Mouse (Mus musculus): Measurements from ENCODE around the gene Cadps2. TPM values are rescaled to one million over a fixed set of nuclear protein-coding genes. Genes with fewer than 3 reads are reported as not detected.

The Cadps2 gene
- polyA plus RNA-seq, 1 experiment from 2014 or later, result 2.0 TPM

DNA sequence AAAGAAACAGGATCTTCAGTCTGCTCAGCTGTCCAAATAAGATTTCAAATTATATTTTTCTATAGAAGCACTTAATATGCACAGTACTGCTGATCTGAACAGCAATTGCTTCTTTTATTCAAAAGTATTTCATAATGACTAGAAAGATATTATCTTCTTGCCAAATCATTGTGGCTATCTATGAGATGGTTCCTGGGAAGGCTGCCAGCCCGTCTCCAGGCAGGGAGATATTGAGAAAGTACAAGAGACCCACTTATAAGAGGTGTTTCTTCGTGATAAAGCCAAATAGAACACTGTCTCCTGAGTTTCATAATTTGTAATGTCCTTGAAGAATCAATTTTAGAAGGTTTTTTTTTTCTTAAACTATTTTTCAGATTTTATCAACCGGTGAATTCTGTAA lies 202.1 kb downstream of the Cadps2 start:
- 75% methylated on average over 3 of the region's 3 CpGs for WGBS
- no peaks in the 10 kb centered on the region for H3K36me3 ChIP-seq
- H3K4me3 ChIP-seq, result no peak overlapping the region
- H3K9ac ChIP-seq, result no peak overlapping the region
- H3K9me3 ChIP-seq, result no peaks in the 10 kb centered on the region
- no peak overlapping the region for H3K4me2 ChIP-seq
- no peaks in the 10 kb centered on the region for H3K27me3 ChIP-seq
- H3K4me1 ChIP-seq, result no peaks in the 10 kb centered on the region
- H3K27ac ChIP-seq, result no peak overlapping the region
- ATAC-seq (ENCODE audit: insufficient number of reproducible peaks, low FRiP score, low TSS enrichment, low read depth), result no peak

DNA sequence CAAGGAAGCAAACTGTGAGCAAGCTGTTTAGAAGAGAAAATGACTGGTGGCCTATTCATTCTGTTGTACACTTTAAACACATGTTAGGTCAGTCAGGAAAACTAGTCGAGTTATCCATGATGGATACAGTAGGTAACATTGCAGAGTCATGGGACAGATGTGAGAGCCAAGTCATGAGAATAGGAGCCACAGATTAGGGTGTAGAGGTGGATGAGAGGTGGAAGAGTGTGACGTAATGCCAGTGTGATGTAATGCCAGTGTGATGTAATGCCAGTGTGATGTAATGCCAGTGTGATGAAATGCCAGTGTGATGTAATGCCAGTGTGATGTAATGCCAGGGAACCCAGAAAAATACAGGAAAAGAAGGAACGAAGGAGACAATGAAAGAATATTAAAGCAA lies 204.0 kb downstream of the Cadps2 start:
- Histone ChIP-seq H3K9me3 (no peaks in the 10 kb centered on the region), H3K4me3 (no peak overlapping the region), H3K9ac (no peak overlapping the region), H3K36me3 (no peaks in the 10 kb centered on the region), H3K4me1 (no peaks in the 10 kb centered on the region), H3K4me2 (no peak overlapping the region), H3K27me3 (no peaks in the 10 kb centered on the region), H3K27ac (no peak overlapping the region)
- ATAC-seq (ENCODE audit: insufficient number of reproducible peaks, low FRiP score, low TSS enrichment, low read depth), result no peak
- 85% methylated on average over 3 of the region's 3 CpGs for WGBS

DNA sequence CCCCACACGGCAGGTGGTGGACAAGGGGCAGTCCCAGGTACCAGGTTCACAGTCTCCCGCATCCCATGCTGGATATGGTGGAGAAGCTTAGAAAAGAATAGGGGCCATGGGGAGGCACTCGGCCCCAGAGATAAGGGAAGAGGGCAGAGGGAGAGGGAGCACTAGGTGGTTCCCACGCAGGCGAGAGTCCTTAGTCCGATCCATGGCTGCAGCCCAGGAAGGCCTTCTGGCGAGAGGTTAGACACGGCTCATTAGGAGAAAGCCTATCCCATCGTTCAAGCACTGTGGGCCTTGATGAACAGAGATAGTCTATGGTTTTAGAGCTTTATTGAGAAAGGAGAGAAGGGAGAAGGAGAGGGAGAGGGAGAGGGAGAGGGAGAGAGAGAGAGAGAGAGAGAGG lies 205.2 kb downstream of the Cadps2 start:
- Histone ChIP-seq H3K4me3 (no peak overlapping the region), H3K27ac (no peak overlapping the region), H3K36me3 (no peaks in the 10 kb centered on the region), H3K9ac (no peak overlapping the region), H3K27me3 (no peaks in the 10 kb centered on the region), H3K4me2 (no peak overlapping the region), H3K4me1 (no peaks in the 10 kb centered on the region), H3K9me3 (no peaks in the 10 kb centered on the region)
- no peak for ATAC-seq (ENCODE audit: insufficient number of reproducible peaks, low FRiP score, low TSS enrichment, low read depth)
- WGBS, result 86% methylated on average over 9 of the region's 9 CpGs

DNA sequence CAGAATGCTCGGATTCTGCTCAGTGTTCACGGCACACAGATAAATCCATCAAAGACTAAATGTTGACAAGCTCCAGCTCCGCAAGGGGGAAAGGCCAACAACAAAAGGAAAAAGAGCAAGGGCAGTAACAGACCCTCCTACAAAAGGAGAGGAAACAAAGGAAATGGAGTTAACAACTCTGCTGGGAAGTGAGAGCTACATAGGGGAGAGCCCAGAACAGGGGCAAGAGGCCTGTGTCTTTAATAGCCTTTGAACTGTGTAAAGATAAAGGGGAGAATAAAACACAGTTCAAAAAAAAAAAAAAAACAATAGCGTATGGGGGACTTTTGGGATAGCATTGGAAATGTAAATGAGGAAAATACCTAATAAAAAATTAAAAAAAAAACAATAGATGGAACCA lies 208.8 kb downstream of the Cadps2 start:
- Histone ChIP-seq H3K9ac (no peak overlapping the region), H3K27me3 (no peaks in the 10 kb centered on the region), H3K4me2 (no peak overlapping the region), H3K4me1 (no peaks in the 10 kb centered on the region), H3K4me3 (no peak overlapping the region), H3K9me3 (no peaks in the 10 kb centered on the region), H3K27ac (no peak overlapping the region), H3K36me3 (no peaks in the 10 kb centered on the region)
- 47% methylated on average over 4 of the region's 4 CpGs for WGBS
- no peak for ATAC-seq (ENCODE audit: insufficient number of reproducible peaks, low FRiP score, low TSS enrichment, low read depth)

DNA sequence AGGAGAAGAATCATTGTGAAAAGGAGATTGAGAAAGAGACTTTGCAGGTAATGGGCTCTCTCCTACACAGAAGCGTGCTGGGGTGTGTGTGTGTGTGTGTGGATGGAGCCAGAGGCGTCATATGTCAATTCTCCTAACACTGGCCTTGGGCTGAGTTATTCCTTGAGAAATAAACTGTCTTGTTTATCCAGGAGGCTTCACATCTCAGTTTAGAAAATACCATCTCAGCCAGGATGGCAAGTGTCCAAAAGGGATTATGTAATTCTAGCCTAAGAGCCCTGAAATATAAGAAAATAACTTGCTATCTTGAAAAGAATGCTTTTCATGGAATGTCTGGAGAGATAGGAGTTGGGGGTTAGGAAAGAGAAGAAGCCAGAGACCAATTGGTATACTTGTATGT lies 264.1 kb downstream of the Cadps2 start:
- WGBS, result 70% methylated on average over 2 of the region's 2 CpGs
- Histone ChIP-seq H3K4me2 (no peak overlapping the region), H3K36me3 (no peaks in the 10 kb centered on the region), H3K27me3 (no peaks in the 10 kb centered on the region), H3K27ac (no peak overlapping the region), H3K9me3 (no peaks in the 10 kb centered on the region), H3K4me1 (no peaks in the 10 kb centered on the region), H3K4me3 (no peak overlapping the region), H3K9ac (no peak overlapping the region)
- ATAC-seq (ENCODE audit: insufficient number of reproducible peaks, low FRiP score, low TSS enrichment, low read depth), result no peak

DNA sequence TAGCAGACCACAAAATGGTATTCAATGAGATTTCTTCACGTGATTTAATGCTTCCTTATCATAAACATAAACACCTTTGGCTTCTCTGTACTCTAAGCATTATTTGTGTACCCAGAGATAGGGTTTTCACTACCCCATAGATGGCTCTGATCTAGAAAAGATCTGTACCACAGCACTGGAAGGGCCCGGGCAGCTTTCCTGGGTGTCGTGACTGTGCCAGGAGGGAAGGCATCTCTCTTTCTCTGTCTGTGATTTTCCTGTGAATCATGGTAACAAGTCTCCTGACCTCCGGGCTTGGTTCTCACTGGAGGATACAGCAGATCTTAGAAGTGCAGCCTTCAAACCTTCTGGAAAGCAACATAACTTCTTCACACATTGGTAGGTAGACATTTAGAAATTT lies 265.5 kb downstream of the Cadps2 start:
- no peak for ATAC-seq (ENCODE audit: insufficient number of reproducible peaks, low FRiP score, low TSS enrichment, low read depth)
- Histone ChIP-seq H3K4me1 (no peaks in the 10 kb centered on the region), H3K27ac (no peak overlapping the region), H3K27me3 (no peaks in the 10 kb centered on the region), H3K9ac (no peak overlapping the region), H3K4me3 (no peak overlapping the region), H3K36me3 (no peaks in the 10 kb centered on the region), H3K4me2 (no peak overlapping the region), H3K9me3 (no peaks in the 10 kb centered on the region)
- 89% methylated on average over 4 of the region's 4 CpGs for WGBS

DNA sequence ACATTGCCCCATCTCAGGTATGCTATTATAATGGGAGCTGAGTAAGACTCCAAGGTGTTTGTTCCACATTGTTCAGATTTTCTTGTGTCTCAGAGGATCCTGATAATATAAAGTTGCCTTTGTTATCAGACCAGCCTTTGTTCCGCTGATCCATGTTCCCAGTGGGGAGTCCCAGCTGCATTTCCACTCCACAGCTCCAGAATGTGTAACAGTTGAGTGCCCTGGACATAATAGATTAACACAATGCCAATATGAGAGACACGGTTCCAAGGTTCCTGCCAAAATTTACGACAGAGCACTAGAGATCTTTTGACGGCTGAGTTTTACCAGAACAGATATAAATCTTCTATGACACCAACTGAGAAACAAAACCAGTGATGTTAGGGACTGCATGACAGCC lies 266.8 kb downstream of the Cadps2 start:
- no peaks in the 10 kb centered on the region for H3K4me1 ChIP-seq
- H3K4me2 ChIP-seq, result no peak overlapping the region
- 64% methylated on average over 4 of the region's 4 CpGs for WGBS
- H3K9me3 ChIP-seq, result no peaks in the 10 kb centered on the region
- H3K9ac ChIP-seq, result no peak overlapping the region
- H3K36me3 ChIP-seq, result no peaks in the 10 kb centered on the region
- no peak overlapping the region for H3K27ac ChIP-seq
- no peaks in the 10 kb centered on the region for H3K27me3 ChIP-seq
- H3K4me3 ChIP-seq, result no peak overlapping the region
- no peak for ATAC-seq (ENCODE audit: insufficient number of reproducible peaks, low FRiP score, low TSS enrichment, low read depth)

- Histone ChIP-seq H3K36me3 (no peaks in the 10 kb centered on the region), H3K4me1 (no peaks in the 10 kb centered on the region), H3K9ac (no peak overlapping the region), H3K4me2 (no peak overlapping the region), H3K27me3 (no peaks in the 10 kb centered on the region), H3K9me3 (no peaks in the 10 kb centered on the region), H3K4me3 (no peak overlapping the region), H3K27ac (no peak overlapping the region)
- WGBS, result 69% methylated on average over 4 of the region's 4 CpGs
- no peak for ATAC-seq (ENCODE audit: insufficient number of reproducible peaks, low FRiP score, low TSS enrichment, low read depth)
Measured at GRCm38 (mm10) chr6:23569686-23570085, 269.5 kb downstream of the Cadps2 start.

DNA sequence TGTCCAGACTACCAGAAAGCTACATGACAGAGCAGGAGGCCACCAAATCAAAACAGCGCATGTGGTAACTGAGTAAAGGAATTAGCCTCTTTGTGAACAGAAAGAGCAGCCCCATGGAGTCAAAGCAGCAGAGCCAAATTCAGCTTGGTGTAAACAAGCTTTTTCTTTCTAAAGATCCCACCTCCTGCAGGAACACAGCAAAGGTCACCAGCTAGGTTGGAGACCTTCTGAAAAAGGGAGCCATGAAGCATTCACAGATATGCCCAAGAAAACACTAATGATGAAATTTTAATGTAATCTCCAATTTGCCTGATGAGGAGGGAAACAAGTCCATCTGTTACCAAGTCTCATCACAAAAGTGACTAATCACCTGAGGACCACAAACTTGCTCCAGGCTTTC lies 270.5 kb downstream of the Cadps2 start:
- Histone ChIP-seq H3K4me1 (no peaks in the 10 kb centered on the region), H3K9ac (no peak overlapping the region), H3K36me3 (no peaks in the 10 kb centered on the region), H3K9me3 (no peaks in the 10 kb centered on the region), H3K27ac (no peak overlapping the region), H3K4me3 (no peak overlapping the region), H3K27me3 (no peaks in the 10 kb centered on the region), H3K4me2 (no peak overlapping the region)
- ATAC-seq (ENCODE audit: insufficient number of reproducible peaks, low FRiP score, low TSS enrichment, low read depth), result no peak
- 89% methylated on average over 1 of the region's 1 CpGs for WGBS

GRCm38 (mm10) chr6:23567651-23568050 lies 271.6 kb downstream of the Cadps2 start:
- no peak overlapping the region for H3K4me3 ChIP-seq
- no peak for ATAC-seq (ENCODE audit: insufficient number of reproducible peaks, low FRiP score, low TSS enrichment, low read depth)
- H3K27ac ChIP-seq, result no peak overlapping the region
- H3K9me3 ChIP-seq, result no peaks in the 10 kb centered on the region
- no peak overlapping the region for H3K4me2 ChIP-seq
- H3K9ac ChIP-seq, result no peak overlapping the region
- H3K27me3 ChIP-seq, result no peaks in the 10 kb centered on the region
- no peaks in the 10 kb centered on the region for H3K4me1 ChIP-seq
- WGBS, result 83% methylated on average over 1 of the region's 1 CpGs
- no peaks in the 10 kb centered on the region for H3K36me3 ChIP-seq

DNA sequence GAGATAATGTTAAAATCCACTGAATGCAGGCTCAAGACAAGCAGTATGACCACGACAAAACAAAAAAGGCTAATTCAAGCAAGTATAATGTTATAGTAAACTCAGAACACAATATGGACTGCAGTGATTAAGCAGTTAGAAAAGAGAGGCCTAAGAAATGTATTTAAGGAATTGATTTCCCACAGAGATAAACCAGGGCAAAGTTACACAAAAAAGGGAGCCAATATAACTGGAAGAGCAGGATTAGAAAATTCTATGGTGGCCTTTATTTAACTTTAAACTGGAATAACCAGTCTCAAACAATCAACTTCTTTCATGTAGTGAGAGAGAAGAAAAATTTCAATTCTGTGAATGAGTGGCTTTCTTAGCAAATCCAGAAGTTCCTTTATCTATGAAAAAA lies 289.3 kb downstream of the Cadps2 start:
- H3K27ac ChIP-seq, result no peak overlapping the region
- no peak overlapping the region for H3K4me2 ChIP-seq
- 77% methylated on average over 1 of the region's 1 CpGs for WGBS
- H3K36me3 ChIP-seq, result no peaks in the 10 kb centered on the region
- no peaks in the 10 kb centered on the region for H3K9me3 ChIP-seq
- no peak overlapping the region for H3K9ac ChIP-seq
- H3K4me1 ChIP-seq, result no peaks in the 10 kb centered on the region
- no peak for ATAC-seq (ENCODE audit: insufficient number of reproducible peaks, low FRiP score, low TSS enrichment, low read depth)
- H3K4me3 ChIP-seq, result no peak overlapping the region
- H3K27me3 ChIP-seq, result no peaks in the 10 kb centered on the region

- 80% methylated on average over 2 of the region's 2 CpGs for WGBS
- no peaks in the 10 kb centered on the region for H3K4me1 ChIP-seq
Measured at GRCm38 (mm10) chr6:23523710-23524109, 315.5 kb downstream of the Cadps2 start.

GRCm38 (mm10) chr6:23522556-23522955 lies 316.7 kb downstream of the Cadps2 start:
- 88% methylated on average over 5 of the region's 5 CpGs for WGBS
- H3K36me3 ChIP-seq, result no peaks in the 10 kb centered on the region
- ATAC-seq (ENCODE audit: insufficient number of reproducible peaks, low FRiP score, low TSS enrichment, low read depth), result no peak

More at GRCm38 (mm10) chr6:23523710-23524109, 315.5 kb downstream of the Cadps2 start:
- no peaks in the 10 kb centered on the region for H3K9me3 ChIP-seq
- no peak overlapping the region for H3K4me2 ChIP-seq
- no peak overlapping the region for H3K9ac ChIP-seq
- no peaks in the 10 kb centered on the region for H3K36me3 ChIP-seq
- no peaks in the 10 kb centered on the region for H3K27me3 ChIP-seq
- H3K4me3 ChIP-seq, result no peak overlapping the region
- H3K27ac ChIP-seq, result no peak overlapping the region
- no peak for ATAC-seq (ENCODE audit: insufficient number of reproducible peaks, low FRiP score, low TSS enrichment, low read depth)

More at GRCm38 (mm10) chr6:23522556-23522955, 316.7 kb downstream of the Cadps2 start:
- no peak overlapping the region for H3K9ac ChIP-seq
- no peak overlapping the region for H3K4me2 ChIP-seq
- H3K27me3 ChIP-seq, result no peaks in the 10 kb centered on the region
- H3K9me3 ChIP-seq, result no peaks in the 10 kb centered on the region
- H3K27ac ChIP-seq, result no peak overlapping the region
- H3K4me1 ChIP-seq, result no peaks in the 10 kb centered on the region
- H3K4me3 ChIP-seq, result no peak overlapping the region

Measured in limb, embryonic 15.5 days (tissue).